Mouse (Mus musculus) heart, embryonic 11.5 days (tissue): ENCODE results near the gene Nav2. TPM values are rescaled to one million over a fixed set of nuclear protein-coding genes. Genes with fewer than 3 reads are reported as not detected.

Experiments used
- ATAC-seq: fragments of 200-750 bp; cut with Nextera tagmentation; replicated peaks from 2 replicates; pipeline ENCODE4 v1.8.0; 2017; ENCODE audit warnings: moderate library complexity; ENCODE audit not compliant: insufficient number of reproducible peaks, low FRiP score, low TSS enrichment
- H3K27ac ChIP-seq: fragments of 300-500 bp; sonication (generic); 2 replicates; pipeline ENCODE4 v1.5.1; 2014; ENCODE audit warnings: mild to moderate bottlenecking, low read depth, low read length
- H3K27me3 ChIP-seq: fragments of 300-500 bp; sonication (generic); 2 replicates; pipeline ENCODE4 v1.6.1; 2014; ENCODE audit warnings: mild to moderate bottlenecking, low read length, mixed read lengths; ENCODE audit not compliant: control insufficient read depth, insufficient read depth
- H3K36me3 ChIP-seq: fragments of 300-500 bp; sonication (generic); 2 replicates; pipeline ENCODE4 v1.6.1; 2014; ENCODE audit warnings: mild to moderate bottlenecking, low read length, moderate library complexity, mixed read lengths; ENCODE audit not compliant: control insufficient read depth, insufficient read depth
- H3K4me1 ChIP-seq: fragments of 300-500 bp; sonication (generic); 2 replicates; pipeline ENCODE4 v1.6.1; 2014; ENCODE audit warnings: low read length; ENCODE audit not compliant: control insufficient read depth, insufficient read depth
- H3K4me2 ChIP-seq: fragments of 300-500 bp; sonication (generic); 2 replicates; pipeline ENCODE4 v1.6.1; 2014; ENCODE audit warnings: mild to moderate bottlenecking, moderate library complexity
- H3K4me3 ChIP-seq: fragments of 300-500 bp; sonication (generic); 2 replicates; pipeline ENCODE4 v1.5.1; 2014; ENCODE audit warnings: low read depth, low read length
- H3K9ac ChIP-seq: fragments of 300-500 bp; sonication (generic); 2 replicates; pipeline ENCODE4 v1.6.1; 2014; ENCODE audit warnings: mild to moderate bottlenecking, low read depth, low read length, moderate library complexity
- H3K9me3 ChIP-seq: fragments of 300-500 bp; sonication (generic); replicated peaks from 2 replicates; pipeline ENCODE4 v1.6.1; 2016; ENCODE audit warnings: low read length; ENCODE audit not compliant: control insufficient read depth
- WGBS: fragments of 180-500 bp; shearing (Covaris S2); extraction: QIAGEN DNeasy Blood & Tissue Kit; methylation state at CpG from one replicate; pipeline ENCODE4 v1.1.7; 2014; ENCODE audit not compliant: insufficient replicate concordance; 5-methylcytosine and 5-hydroxymethylcytosine counted together
- polyA plus RNA-seq: library from polyadenylated mRNA; unstranded; fragments of >200 nt; fragmentation: Nextera tagmentation; extraction: Ambion mirVana; gene quantifications from 2 replicates; pipeline ENCODE4 v1.2.1, GENCODE M21; 2014

Nav2 gene
- polyA plus RNA-seq, 1 experiment from 2014 or later, result 32.2 TPM

- Histone ChIP-seq H3K36me3 (no peaks in the 10 kb centered on the region), H3K4me3 (no peak overlapping the region), H3K9ac (no peak overlapping the region), H3K4me2 (no peak overlapping the region), H3K27ac (no peak overlapping the region), H3K9me3 (no peaks in the 10 kb centered on the region), H3K27me3 (no peaks in the 10 kb centered on the region), H3K4me1 (no peaks in the 10 kb centered on the region)
- WGBS, result 85% methylated on average over 2 of the region's 2 CpGs
- no peak for ATAC-seq
These were observed 23.6 kb downstream of the Nav2 start for GRCm38 (mm10) chr7:48932138-48932537.

GRCm38 (mm10) chr7:48934816-48935215, 26.3 kb downstream of the Nav2 start:
- Histone ChIP-seq H3K4me2 (no peak overlapping the region), H3K36me3 (no peaks in the 10 kb centered on the region), H3K9me3 (no peaks in the 10 kb centered on the region), H3K4me3 (no peak overlapping the region), H3K4me1 (no peaks in the 10 kb centered on the region), H3K27me3 (no peaks in the 10 kb centered on the region), H3K27ac (no peak overlapping the region), H3K9ac (no peak overlapping the region)
- WGBS, result 76% methylated on average over 2 of the region's 2 CpGs
- no peak for ATAC-seq

GRCm38 (mm10) chr7:48937562-48937961, 29.0 kb downstream of the Nav2 start:
- no peaks in the 10 kb centered on the region for H3K27me3 ChIP-seq
- no peak for ATAC-seq
- 70% methylated on average over 11 of the region's 11 CpGs for WGBS
- no peak overlapping the region for H3K4me2 ChIP-seq
- no peak overlapping the region for H3K4me3 ChIP-seq
- no peaks in the 10 kb centered on the region for H3K36me3 ChIP-seq
- no peaks in the 10 kb centered on the region for H3K4me1 ChIP-seq
- no peaks in the 10 kb centered on the region for H3K9me3 ChIP-seq
- H3K9ac ChIP-seq, result no peak overlapping the region
- no peak overlapping the region for H3K27ac ChIP-seq

- WGBS, result 36% methylated on average over 4 of the region's 4 CpGs
- Histone ChIP-seq H3K27me3 (no peaks in the 10 kb centered on the region), H3K27ac (no peak overlapping the region), H3K9me3 (no peaks in the 10 kb centered on the region), H3K36me3 (no peaks in the 10 kb centered on the region), H3K4me2 (no peak overlapping the region), H3K4me1 (no peaks in the 10 kb centered on the region), H3K9ac (no peak overlapping the region), H3K4me3 (no peak overlapping the region)
- ATAC-seq, result no peak
These were observed 29.7 kb downstream of the Nav2 start for GRCm38 (mm10) chr7:48938190-48938589.

- no peak overlapping the region for H3K9ac ChIP-seq
- no peak overlapping the region for H3K4me3 ChIP-seq
- H3K9me3 ChIP-seq, result no peaks in the 10 kb centered on the region
- no peak for ATAC-seq
- 67% methylated on average over 4 of the region's 4 CpGs for WGBS
- no peaks in the 10 kb centered on the region for H3K36me3 ChIP-seq
- H3K4me1 ChIP-seq, result no peaks in the 10 kb centered on the region
- no peaks in the 10 kb centered on the region for H3K27me3 ChIP-seq
- no peak overlapping the region for H3K4me2 ChIP-seq
- no peak overlapping the region for H3K27ac ChIP-seq
These were observed 40.0 kb downstream of the Nav2 start for GRCm38 (mm10) chr7:48948381-48949108.

GRCm38 (mm10) chr7:48954501-48954900, 46.0 kb downstream of the Nav2 start:
- 59% methylated on average over 5 of the region's 5 CpGs for WGBS
- Histone ChIP-seq H3K4me2 (no peak overlapping the region), H3K36me3 (no peaks in the 10 kb centered on the region), H3K9ac (no peak overlapping the region), H3K4me3 (no peak overlapping the region), H3K4me1 (peaks cover 3% of the 10 kb centered on the region; the same call in 1 of the 2 replicates), H3K27ac (no peak overlapping the region), H3K9me3 (no peaks in the 10 kb centered on the region), H3K27me3 (peaks cover 9% of the 10 kb centered on the region)
- ATAC-seq, result no peak

GRCm38 (mm10) chr7:48958528-48959315, 50.2 kb downstream of the Nav2 start:
- ATAC-seq, result peak; percentile 87
- no peak overlapping the region for H3K27ac ChIP-seq
- H3K4me1 ChIP-seq, result peaks cover 6% of the 10 kb centered on the region
- WGBS, result 3% methylated on average over 32 of the region's 32 CpGs
- no peak overlapping the region for H3K9ac ChIP-seq
- H3K4me3 ChIP-seq, result peak overlapping the region; percentile 43
- no peaks in the 10 kb centered on the region for H3K9me3 ChIP-seq
- H3K36me3 ChIP-seq, result no peaks in the 10 kb centered on the region
- H3K27me3 ChIP-seq, result peaks cover 35% of the 10 kb centered on the region
- H3K4me2 ChIP-seq, result peak overlapping the region; percentile 66

GRCm38 (mm10) chr7:48959316-48959661, 50.8 kb downstream of the Nav2 start:
- H3K4me3 ChIP-seq, result peak overlapping the region; percentile 43
- peaks cover 6% of the 10 kb centered on the region for H3K4me1 ChIP-seq
- WGBS, result 23% methylated on average over 13 of the region's 13 CpGs
- H3K4me2 ChIP-seq, result peak overlapping the region; percentile 66
- no peaks in the 10 kb centered on the region for H3K9me3 ChIP-seq
- no peak overlapping the region for H3K27ac ChIP-seq
- no peaks in the 10 kb centered on the region for H3K36me3 ChIP-seq
- H3K27me3 ChIP-seq, result peaks cover 35% of the 10 kb centered on the region
- ATAC-seq, result 0 out of 2 replicates have a peak, but pooled peaks have one; percentile 7
- H3K9ac ChIP-seq, result no peak overlapping the region
